Comparison of ENCODE assay signal across 19 mouse cellular contexts in genomic region chr1:186701206-186701905, GRCm38 (mm10). TPM values are rescaled to one million over a fixed set of nuclear protein-coding genes. Genes with fewer than 3 reads are reported as not detected.
DNase-seq lines count a peak whose midpoint lies in the region; ATAC-seq and TF ChIP-seq lines count a peak whose summit lies in the region.
"Had no signal": no experiment of that assay in that cellular context is flagged by ENCODE, and none has a peak within 500 bp of the region (broad histone marks: within the 10 kb centered on the region; RNA-seq: fewer than 3 reads in every experiment).

No protein-coding gene starts in this region.

- no peak overlapping the region for H3K27ac ChIP-seq in heart, embryonic 11.5 days (ENCODE audit: low read depth, low read length)
- H3K27ac ChIP-seq in kidney, embryonic 15.5 days: no peak overlapping the region
- H3K27ac ChIP-seq in limb, embryonic 15.5 days: peak overlapping the region; percentile 43; the same call in 1 of the 2 replicates
- H3K27ac ChIP-seq: macrophage; midbrain, embryonic 15.5 days had no signal

- H3K4me3 ChIP-seq in heart, embryonic 11.5 days (ENCODE audit: low read depth, low read length): 0 out of 2 replicates have a peak overlapping the region, but pooled peaks have one; percentile 2
- H3K4me3 ChIP-seq in kidney, embryonic 15.5 days (replicated peaks): no peak overlapping the region
- peak overlapping the region; percentile 17 for H3K4me3 ChIP-seq in limb, embryonic 15.5 days

- peaks cover 7% of the 10 kb centered on the region for H3K4me1 ChIP-seq in heart, embryonic 11.5 days (ENCODE audit: control insufficient read depth, insufficient read depth, low read length)
- H3K4me1 ChIP-seq in kidney, embryonic 15.5 days: peaks cover 29% of the 10 kb centered on the region
- peaks cover 33% of the 10 kb centered on the region for H3K4me1 ChIP-seq in limb, embryonic 15.5 days

- WGBS in heart, embryonic 11.5 days (ENCODE audit: insufficient replicate concordance): 63% methylated on average over 8 of the region's 8 CpGs
- 52% methylated on average over 8 of the region's 8 CpGs for WGBS in kidney, embryonic 15.5 days
- 24% methylated on average over 8 of the region's 8 CpGs for WGBS in limb, embryonic 15.5 days

- DNase-seq in heart, adult 9 months (ENCODE audit: low spot score in 2 of 2): no peak
- no peak for DNase-seq in kidney, postnatal 10 days
- peak; percentile 36 for DNase-seq in brain, embryonic 14.5 days (ENCODE audit: low read depth)
- no peak for DNase-seq in adrenal gland, adult 8-10 months
- DNase-seq in cerebellum, adult 18-20 months: no peak
- DNase-seq: adrenal gland, postnatal 36 days; cerebellum, adult 11 months; heart, postnatal 14 days; kidney, postnatal 25 days; layer of hippocampus, postnatal 36 days; liver; right cerebral cortex, postnatal 14 days; thymus, postnatal 25 days had no signal

- H3K27me3 ChIP-seq in heart, embryonic 11.5 days (ENCODE audit: control insufficient read depth, insufficient read depth, low read length): no peaks in the 10 kb centered on the region
- H3K27me3 ChIP-seq in kidney, embryonic 15.5 days: no peaks in the 10 kb centered on the region
- H3K27me3 ChIP-seq in limb, embryonic 15.5 days: no peaks in the 10 kb centered on the region

- peak overlapping the region; percentile 20 for H3K4me2 ChIP-seq in heart, embryonic 11.5 days
- H3K4me2 ChIP-seq in kidney, embryonic 15.5 days: peak overlapping the region; percentile 23; the same call in 1 of the 2 replicates
- H3K4me2 ChIP-seq in limb, embryonic 15.5 days: peak overlapping the region; percentile 35

- no peak for TF ChIP-seq POLR2A in brain, embryonic 14.5 days (IDR thresholded peaks at IDR 0.05; ENCODE audit: borderline replicate concordance, extremely low read depth, insufficient read depth, insufficient read length, poor library complexity, severe bottlenecking)

- H3K9ac ChIP-seq in heart, embryonic 11.5 days (ENCODE audit: low read depth, low read length): no peak overlapping the region
- no peak overlapping the region for H3K9ac ChIP-seq in kidney, embryonic 15.5 days
- no peak overlapping the region for H3K9ac ChIP-seq in limb, embryonic 15.5 days
- H3K9ac ChIP-seq: midbrain, embryonic 15.5 days had no signal

- no peaks in the 10 kb centered on the region for H3K36me3 ChIP-seq in heart, embryonic 11.5 days (ENCODE audit: control insufficient read depth, insufficient read depth, low read length)
- no peaks in the 10 kb centered on the region for H3K36me3 ChIP-seq in kidney, embryonic 15.5 days
- H3K36me3 ChIP-seq in limb, embryonic 15.5 days: peaks cover 7% of the 10 kb centered on the region; the same call in 1 of the 2 replicates
- H3K36me3 ChIP-seq: midbrain, embryonic 15.5 days had no signal

- no peaks in the 10 kb centered on the region for H3K9me3 ChIP-seq in heart, embryonic 11.5 days (replicated peaks; ENCODE audit: control insufficient read depth, low read length)
- no peaks in the 10 kb centered on the region for H3K9me3 ChIP-seq in kidney, embryonic 15.5 days (replicated peaks)
- no peaks in the 10 kb centered on the region for H3K9me3 ChIP-seq in limb, embryonic 15.5 days
- H3K9me3 ChIP-seq: midbrain, embryonic 15.5 days had no signal

- no peak for TF ChIP-seq CTCF in brain, embryonic 14.5 days (IDR thresholded peaks at IDR 0.05; ENCODE audit: borderline replicate concordance, extremely low read depth, insufficient read depth, insufficient read length)

- ATAC-seq in heart, embryonic 11.5 days (replicated peaks; ENCODE audit: insufficient number of reproducible peaks, low FRiP score, low TSS enrichment): no peak
- ATAC-seq in kidney, embryonic 15.5 days (replicated peaks; ENCODE audit: low FRiP score): no peak
- no peak for ATAC-seq in limb, embryonic 15.5 days (ENCODE audit: insufficient number of reproducible peaks, low FRiP score, low TSS enrichment, low read depth)
- ATAC-seq: midbrain, embryonic 15.5 days had no signal

RNA-seq across cellular contexts. Expression of gene Tgfb2, which starts 4.4 kb away (rescaled TPM):
- polyA plus RNA-seq in heart, embryonic 11.5 days (2014; fragmentation: Nextera tagmentation; extraction: Ambion mirVana): 56.5 and 61.4 TPM in 2 replicates
- polyA plus RNA-seq in kidney, embryonic 15.5 days (2015; fragmentation: Nextera tagmentation; extraction: Ambion mirVana): 16.4 and 23.5 TPM in 2 replicates
- polyA plus RNA-seq in brain, embryonic 14.5 days (2012; rRNA removed): 2.2 and 6.0 TPM in 2 replicates
- 73.8 and 75.6 TPM in 2 replicates for polyA plus RNA-seq in limb, embryonic 15.5 days (2015; fragmentation: Nextera tagmentation; extraction: Ambion mirVana)
- total RNA-seq in adrenal gland, adult 8-10 months (2022): 1 to 10 TPM; 1.7 to 3.1 (median 2.2) TPM
- total RNA-seq: neutrophil, adult 5-6 weeks had no signal

RNA-seq across cellular contexts. Expression of gene Rrp15, which starts 47.8 kb away (rescaled TPM):
- 45.6 and 49.5 TPM in 2 replicates for polyA plus RNA-seq in heart, embryonic 11.5 days (2014; fragmentation: Nextera tagmentation; extraction: Ambion mirVana)
- 72.6 and 75.5 TPM in 2 replicates for polyA plus RNA-seq in kidney, embryonic 15.5 days (2015; fragmentation: Nextera tagmentation; extraction: Ambion mirVana)
- polyA plus RNA-seq in brain, embryonic 14.5 days (2012; rRNA removed): 14.8 and 18.7 TPM in 2 replicates
- polyA plus RNA-seq in limb, embryonic 15.5 days (2015; fragmentation: Nextera tagmentation; extraction: Ambion mirVana): 61.3 and 64.6 TPM in 2 replicates
- total RNA-seq in adrenal gland, adult 8-10 months (2022): 10 to 100 TPM; 21.8 to 26.4 (median 23.7) TPM
